Mouse (Mus musculus): ENCODE data around the gene Atf7ip.

Gene Atf7ip

DNA sequence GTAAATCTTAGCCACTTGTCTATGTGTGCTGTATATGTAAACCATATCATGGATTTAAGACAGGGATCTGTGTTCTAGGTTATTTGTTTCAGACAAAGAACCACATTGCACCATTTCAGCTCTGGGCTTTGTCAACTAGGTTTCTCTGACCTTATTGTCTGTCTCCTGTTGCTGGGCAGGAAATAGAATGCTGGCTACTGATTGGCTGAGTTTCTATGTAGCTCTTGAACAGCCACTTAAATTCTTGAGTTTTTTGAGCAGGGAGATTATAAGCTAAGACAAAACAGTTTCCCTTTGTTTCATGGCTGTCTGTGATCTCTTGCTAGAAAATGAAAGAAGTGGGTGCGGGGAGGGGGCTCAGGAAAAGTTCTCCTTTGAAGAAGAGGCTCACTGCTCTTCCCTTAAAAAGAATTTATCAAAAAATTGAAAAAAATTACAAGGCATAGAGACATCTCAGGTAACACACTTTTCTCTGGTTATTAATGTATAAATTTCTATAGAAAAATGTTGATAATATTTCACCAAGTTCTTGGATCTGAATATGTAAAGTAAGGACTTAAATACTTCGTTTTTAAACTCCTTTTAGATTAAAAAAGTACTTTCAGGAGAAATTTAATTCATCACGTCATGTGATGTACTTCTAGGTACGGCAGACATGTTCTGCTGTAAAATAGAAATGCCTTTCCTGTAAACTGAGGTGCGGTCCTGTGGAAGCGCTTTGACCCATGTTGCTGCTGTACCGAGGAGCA is 49.0 kb downstream of the Atf7ip start:
- no peak for DNase-seq

DNA sequence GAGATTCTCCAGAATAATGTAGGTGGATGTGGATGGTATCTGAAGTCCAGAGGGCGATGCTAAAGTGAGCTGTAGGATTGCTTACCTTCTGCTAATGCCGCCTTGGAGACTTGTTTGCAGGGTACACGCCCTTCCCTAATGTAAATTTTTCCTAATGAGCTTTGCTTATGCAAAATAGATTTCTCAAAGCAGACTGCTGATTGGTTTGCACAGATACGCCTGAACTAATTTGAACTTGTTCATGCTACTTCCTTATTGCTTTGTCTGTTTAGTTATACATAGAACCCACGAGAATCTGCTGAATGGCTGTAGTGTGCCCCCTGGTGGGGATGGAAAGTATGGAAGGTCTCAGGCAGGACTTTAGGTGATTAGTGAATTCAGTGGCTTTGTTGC is 49.6 kb downstream of the Atf7ip start:
- no peak for DNase-seq

- DNase-seq = no peak
These were observed 52.5 kb downstream of the Atf7ip start for GRCm38 (mm10) chr6:136558288-136559005.

DNA sequence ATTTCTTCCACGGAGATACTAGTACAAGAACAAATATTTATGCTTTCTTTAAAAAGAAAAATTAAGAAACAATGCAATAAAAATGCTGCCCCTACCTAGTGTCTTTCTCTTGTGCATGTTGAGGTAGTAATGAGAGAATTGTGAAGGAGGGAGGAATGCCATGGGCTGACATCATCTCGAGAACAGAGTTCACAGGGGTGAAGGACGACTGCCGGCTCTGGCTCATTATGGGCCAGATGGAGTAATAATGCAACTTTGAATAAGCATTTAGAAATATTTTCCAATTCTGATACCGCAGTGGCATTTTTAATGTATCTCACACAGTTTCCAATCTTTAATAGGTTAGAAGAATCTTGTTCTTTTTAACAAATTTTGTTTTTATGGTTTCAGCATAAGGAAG is 60.0 kb downstream of the Atf7ip start:
- DNase-seq = no peak

DNA sequence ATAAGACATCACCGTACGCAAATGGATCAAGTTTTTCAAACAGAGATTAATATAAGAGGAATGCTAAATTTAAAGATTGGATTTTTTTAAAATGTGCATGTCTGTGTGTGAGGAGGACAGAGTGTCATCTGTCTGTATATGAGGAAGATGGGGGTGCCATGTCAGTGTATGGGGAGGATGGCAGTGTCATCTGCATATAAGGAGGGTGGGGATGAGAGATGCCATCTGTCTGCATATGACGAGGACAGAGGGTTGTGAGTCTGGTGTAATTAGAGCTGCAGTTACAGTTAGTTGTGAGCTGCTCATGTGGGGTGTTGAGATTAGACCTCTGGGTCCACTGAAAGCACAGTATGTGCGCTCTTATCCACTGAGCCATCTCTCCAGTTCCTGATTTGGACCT is 84.8 kb downstream of the Atf7ip start:
- DNase-seq = no peak

DNA sequence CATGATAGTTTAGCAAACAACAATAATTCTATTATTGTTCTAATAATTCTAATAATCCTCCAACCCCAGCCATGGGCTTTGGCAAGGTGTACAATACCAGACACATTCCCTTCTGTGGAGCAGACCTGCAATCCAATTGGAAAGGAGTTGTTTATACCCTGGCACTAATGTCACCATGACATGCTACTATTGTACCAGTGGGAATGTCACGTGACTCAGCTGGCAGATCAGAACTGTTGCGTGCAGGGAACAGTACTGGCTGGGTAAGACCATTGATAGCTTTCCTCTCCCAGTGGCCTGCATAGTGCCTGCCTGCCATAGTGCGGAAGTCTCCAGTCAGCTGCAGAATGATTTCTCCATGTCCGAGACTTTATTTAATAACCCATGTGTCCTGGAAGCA is 88.6 kb downstream of the Atf7ip start:
- no peak for DNase-seq

DNA sequence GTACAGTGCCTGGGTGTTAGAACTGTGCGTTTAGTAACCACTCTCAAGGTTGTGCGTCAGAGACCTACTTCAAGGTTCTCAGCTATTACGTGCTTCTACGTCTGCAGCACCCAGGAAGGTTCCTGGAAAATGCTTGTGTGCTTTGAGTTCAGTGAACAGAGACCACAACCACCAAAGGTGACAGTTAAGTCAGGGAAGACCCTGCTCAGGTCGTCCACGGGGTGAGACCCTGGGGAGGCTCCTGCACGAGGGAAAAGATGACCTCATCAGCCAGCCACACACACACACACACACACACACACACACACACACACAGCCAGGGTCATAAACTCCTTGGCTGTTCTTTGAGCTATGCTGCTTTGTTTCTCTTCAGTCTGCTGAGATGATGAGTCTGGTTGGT is 96.6 kb downstream of the Atf7ip start:
- DNase-seq = no peak

DNA sequence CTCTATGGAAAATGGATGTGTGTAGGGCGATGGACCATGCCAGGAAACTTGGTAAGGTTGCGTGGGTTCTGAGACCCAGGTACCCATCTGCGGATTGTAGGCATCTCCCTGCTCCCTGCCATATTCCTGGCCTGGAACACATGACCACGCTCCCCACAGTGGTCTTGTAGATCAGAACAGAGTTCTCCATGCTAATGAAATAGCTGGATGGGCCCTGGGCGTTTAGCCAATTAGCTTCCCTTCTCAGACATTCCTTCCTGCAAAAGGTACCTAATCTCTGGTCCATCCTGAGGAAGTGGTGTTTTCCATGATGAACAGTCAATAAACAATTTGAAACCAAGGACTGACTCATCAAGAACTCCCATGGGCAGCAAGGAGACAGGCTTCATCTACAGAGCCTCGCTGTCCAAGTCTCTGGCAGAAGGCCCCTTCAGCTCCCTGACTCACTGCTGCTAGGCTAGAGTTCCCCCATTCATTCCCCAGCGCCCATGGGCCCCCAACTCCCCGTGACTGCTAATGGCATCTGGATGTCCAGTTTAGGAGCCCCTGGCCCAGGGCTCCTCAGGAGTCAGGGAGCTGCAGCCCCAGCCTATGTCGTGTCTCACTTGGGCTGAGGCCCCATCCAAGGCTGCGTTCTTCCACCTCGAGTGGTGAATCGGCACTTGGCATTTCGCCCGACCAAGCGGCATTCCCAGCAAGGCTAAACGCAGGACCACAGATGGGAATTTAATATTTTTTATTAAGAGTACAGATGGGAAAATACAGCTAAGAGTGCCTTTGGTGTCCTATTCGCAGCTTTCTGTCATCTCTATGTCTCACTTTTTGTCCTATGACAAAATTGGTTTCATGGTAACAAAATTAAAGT is 105.6 kb downstream of the Atf7ip start:
- peak; percentile 54 for DNase-seq

DNA sequence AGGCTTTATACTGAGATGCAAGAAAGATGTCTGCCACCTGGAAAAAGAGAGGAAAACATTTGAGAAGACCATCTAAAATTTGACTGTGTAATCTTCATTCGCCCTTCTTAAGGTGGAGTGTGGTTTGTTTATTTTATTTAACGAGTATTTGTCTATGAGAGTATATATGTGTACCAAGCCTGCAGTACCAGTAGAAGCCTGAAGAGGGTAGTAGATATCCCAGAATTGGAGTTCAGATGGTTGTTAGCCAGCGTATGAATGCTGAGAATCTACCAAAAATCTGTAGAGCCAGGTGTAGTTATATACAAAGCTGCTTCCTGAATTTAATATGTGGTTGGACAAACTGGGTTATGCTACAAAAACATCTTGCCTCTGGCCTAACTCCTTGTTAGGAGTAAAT is 106.3 kb downstream of the Atf7ip start:
- no peak for DNase-seq

GRCm38 (mm10) chr6:136614156-136614555 is 108.2 kb downstream of the Atf7ip start:
- peak; percentile 90 for DNase-seq

GRCm38 (mm10) chr6:136620361-136621139 is 114.6 kb downstream of the Atf7ip start:
- DNase-seq = peak; percentile 47

GRCm38 (mm10) chr6:136625421-136625820 is 119.5 kb downstream of the Atf7ip start:
- no peak for DNase-seq

- DNase-seq = no peak
These were observed 123.7 kb downstream of the Atf7ip start for GRCm38 (mm10) chr6:136629639-136630038.

- DNase-seq = no peak
These were observed 125.6 kb downstream of the Atf7ip start for GRCm38 (mm10) chr6:136631519-136631918.

DNA sequence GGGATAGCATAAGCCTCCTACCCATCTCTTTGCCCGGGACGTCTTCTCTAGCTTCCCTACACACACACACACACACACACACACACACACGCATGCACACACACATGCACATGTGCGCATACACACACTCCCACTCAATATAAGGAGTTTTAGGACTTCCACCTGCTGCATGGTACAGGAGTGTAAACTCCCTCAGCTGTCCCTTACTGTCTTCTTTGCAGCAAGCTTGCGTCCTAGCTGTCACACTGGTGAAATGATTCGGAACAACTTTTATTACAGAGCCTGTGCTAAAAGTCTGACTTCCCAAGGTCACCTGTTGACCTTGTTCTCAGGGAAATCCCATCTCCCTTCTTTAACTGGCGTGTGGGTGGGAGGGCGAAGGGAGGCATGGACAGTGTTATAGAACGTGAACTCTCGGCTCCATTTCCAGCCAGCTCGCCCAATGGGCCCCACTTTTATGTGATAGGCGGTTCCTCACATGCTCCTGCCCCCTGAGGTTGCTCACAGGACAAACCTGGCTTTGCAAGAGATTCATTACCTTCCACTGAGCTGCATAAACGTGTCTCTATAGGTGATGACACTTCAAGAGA is 126.1 kb downstream of the Atf7ip start:
- no peak for DNase-seq

- DNase-seq = no peak
These were observed 127.2 kb downstream of the Atf7ip start for GRCm38 (mm10) chr6:136633154-136633553.

DNA sequence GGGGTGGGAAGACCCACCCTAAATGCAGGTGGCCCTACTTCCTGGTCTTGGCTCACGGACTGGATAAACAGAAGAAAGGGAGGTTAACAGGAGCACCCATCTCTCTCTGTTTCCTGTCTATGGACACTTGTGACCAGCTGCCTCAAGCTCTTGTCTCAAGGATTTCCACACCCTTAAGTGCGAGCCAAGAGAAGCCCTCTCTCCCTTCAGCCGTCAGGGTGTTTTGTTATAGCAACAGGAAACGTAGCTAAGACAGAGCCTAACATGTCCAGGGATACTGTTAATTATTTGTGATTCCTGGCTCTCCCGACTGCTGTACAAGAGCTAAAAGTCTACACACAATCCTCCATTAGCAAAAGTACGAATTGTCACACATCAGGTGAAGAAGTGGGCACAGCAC is 127.8 kb downstream of the Atf7ip start:
- no peak for DNase-seq

- DNase-seq = no peak
These were observed 129.0 kb downstream of the Atf7ip start for GRCm38 (mm10) chr6:136634982-136635381.

GRCm38 (mm10) chr6:136644171-136644570 is 138.2 kb downstream of the Atf7ip start:
- no peak for DNase-seq

- DNase-seq = no peak
These were observed 139.8 kb downstream of the Atf7ip start for GRCm38 (mm10) chr6:136645754-136646153.

DNA sequence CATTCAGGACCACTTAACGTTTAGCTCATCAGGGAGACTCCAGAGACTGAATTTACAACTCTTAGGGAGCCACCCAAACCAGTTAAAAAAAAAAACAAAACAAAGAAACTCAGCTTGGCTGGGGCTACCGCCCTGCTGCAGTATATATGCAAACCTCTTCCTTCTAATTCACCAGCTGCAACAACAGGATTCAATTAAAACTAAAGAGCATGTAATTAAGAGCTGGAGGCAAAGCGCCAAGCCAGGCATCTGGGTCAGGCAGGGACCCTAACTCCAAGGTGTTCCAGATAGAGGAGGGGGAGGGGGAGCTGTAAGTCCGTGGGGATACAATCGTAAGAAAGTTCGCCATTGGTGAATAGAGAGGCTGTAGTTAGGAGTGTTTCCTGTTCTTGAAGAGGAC is 140.2 kb downstream of the Atf7ip start:
- no peak for DNase-seq

- no peak for DNase-seq
These were observed 141.5 kb downstream of the Atf7ip start for GRCm38 (mm10) chr6:136647455-136647861.
